Mouse (Mus musculus) embryo, embryonic 10 days (tissue): ENCODE measurements around the gene Smarca4.
"Not testable (repeated sequence)": the region's sequence is repeated elsewhere in the genome, so short reads cannot be mapped to it uniquely, and the experiment has no call there.

Experiments used
- DNase-seq: peaks from one replicate; pipeline ENCODE4 v3.0.0-alpha.2; 2015; ENCODE audit warnings: low spot score

Smarca4 gene

GRCm38 (mm10) chr9:21662034-21662433 is 46.1 kb downstream of the Smarca4 start:
- DNase-seq = no peak

- no peak for DNase-seq
These were observed 53.0 kb downstream of the Smarca4 start for GRCm38 (mm10) chr9:21668946-21669345.

GRCm38 (mm10) chr9:21670354-21670753 is 54.4 kb downstream of the Smarca4 start:
- DNase-seq = no peak

- no peak for DNase-seq
These were observed 55.8 kb downstream of the Smarca4 start for GRCm38 (mm10) chr9:21671753-21672152.

DNA sequence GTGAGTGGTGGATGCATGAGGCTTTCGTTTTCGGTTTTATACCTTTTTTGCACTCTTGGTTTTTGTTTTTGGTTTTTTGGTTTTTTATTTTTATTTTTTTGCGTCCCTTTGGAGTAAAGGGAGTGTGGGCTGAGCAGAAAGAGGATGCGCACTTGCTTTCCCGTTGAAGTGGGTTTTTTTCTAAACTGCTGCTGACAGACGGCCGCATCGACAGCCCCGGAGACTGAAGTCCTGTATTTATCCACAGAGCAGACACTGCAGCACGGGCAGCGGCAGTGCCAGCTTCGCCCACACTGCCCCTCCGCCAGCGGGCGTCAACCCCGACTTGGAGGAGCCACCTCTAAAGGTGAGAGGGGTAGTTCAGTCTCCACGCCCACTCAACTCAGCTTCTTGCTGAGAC is 61.7 kb downstream of the Smarca4 start:
- DNase-seq = no peak

DNA sequence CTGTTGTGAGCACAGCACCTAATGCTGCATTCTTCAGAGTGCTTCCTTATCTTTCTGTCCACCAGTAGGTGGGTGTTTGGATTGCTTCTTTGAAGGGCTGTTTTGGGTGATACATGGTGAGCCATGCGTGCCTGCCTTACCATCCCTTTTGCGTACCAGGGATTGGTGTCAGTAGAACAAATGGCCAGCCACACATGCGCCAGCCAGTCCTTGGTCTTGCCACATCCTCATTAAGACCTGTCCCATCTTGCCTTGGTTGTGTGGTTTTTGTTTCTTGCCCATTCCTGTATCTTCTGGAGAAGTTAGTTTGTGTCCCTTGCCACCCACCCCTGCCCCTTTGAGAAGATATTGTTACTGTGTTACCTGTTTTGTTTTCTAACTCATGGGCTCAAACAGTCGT is 64.5 kb downstream of the Smarca4 start:
- no peak for DNase-seq

DNA sequence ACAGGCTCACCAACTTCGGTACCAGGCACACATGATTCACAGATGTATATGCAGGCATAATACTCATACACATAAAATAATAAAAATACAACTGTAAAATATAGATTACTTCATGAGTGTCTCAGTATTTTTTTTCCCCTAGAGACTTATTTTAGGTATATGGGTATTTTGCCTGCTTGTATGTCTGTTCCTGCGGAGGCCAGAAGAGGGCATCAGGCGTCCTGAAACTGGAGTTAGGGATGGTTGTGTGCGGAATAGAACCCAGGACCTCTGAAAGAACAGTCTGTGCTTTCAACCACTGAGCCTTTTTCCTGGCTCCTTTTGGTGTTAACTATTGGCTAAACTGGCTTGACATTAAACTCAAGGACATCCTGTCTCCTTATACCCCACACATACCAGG is 66.9 kb downstream of the Smarca4 start:
- no peak for DNase-seq

- no peak for DNase-seq
These were observed 67.9 kb downstream of the Smarca4 start for GRCm38 (mm10) chr9:21683897-21684296.

DNA sequence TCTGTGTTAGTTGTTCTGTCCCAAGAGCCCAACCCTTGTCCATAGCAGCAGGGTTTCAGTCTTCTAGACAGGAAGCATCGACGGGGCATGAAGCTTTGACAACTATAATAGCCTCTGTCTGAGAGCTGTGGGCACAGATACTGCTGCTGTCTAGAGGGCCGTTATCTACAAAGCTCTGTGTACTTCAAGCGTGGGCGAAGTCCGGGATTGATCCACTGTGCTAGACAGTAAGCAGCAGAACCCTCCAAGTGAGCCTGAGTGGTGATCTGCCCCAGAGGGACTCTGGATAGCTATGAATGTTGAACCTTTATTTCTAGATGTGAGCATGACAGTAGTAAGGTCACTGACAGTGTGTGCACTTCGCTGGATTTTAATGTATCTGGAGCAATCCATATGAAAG is 72.6 kb downstream of the Smarca4 start:
- DNase-seq = no peak

DNA sequence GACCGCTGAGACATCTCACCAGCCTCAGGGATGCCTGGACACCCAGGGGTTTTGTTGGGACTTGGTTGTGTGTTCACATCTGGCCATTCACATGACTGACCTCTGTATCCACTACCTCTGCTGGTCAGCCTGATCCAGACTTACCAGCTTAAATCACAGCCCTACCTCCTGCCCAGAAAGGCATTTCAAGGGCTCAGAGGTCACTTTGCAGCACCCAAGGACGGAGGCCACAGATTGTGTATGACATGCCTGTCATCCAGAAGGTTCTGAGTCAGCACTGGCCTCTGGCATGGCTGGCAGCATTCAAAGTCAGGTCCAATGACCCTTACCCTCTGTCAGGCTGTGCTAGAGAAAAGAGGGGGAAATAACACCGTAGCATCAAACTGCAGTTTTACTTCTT is 74.1 kb downstream of the Smarca4 start:
- DNase-seq = no peak

- DNase-seq = peak; percentile 78
These were observed 75.9 kb downstream of the Smarca4 start for GRCm38 (mm10) chr9:21691862-21692261.

- DNase-seq = no peak
These were observed 76.5 kb downstream of the Smarca4 start for GRCm38 (mm10) chr9:21692491-21692890.

DNA sequence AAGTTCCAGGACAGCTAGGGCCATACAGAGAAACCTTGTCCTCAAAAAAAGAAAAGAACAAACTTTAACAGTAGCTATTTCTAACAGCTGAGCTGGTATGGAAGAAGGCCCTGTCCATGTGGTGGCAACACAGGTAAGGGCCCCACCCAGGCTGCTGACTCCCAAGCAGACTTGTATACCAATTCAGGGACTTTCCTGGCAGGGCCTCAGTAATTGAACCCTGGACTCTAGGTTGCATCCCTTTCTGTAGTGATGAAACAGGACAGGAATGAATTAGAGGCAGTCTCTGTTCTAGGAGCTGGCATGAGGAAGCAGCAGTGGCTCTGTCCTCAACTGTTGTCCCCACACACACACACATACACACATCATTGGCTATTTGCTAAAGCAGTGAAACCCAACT is 78.1 kb downstream of the Smarca4 start:
- no peak for DNase-seq

DNA sequence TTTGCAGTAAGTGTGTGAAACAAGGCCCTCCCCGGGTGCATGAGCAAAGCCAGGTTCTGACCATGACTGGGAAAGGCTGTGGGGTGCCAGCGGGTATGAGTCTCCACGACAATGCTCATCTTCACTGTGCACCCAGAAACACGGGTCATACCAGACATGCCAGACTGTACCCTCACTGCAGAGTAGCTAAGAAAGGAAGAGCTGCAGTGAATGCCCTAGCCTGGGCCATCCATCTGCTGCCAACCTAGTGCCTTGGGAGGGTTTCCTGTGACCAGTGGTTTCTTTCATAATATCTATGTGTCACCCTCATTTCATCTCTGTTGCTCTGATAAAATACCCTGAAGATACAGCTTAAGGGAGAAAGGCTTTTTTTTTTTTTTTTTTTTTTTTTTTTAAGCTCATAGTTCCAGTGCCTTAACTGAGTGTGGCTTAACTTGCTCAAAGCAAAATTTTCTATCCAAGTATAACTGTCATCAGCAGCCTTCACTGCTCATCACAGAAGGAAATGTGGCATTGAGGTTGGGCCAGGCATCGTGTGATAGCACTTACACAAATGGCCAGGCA is 79.3 kb downstream of the Smarca4 start:
- DNase-seq = no peak

DNA sequence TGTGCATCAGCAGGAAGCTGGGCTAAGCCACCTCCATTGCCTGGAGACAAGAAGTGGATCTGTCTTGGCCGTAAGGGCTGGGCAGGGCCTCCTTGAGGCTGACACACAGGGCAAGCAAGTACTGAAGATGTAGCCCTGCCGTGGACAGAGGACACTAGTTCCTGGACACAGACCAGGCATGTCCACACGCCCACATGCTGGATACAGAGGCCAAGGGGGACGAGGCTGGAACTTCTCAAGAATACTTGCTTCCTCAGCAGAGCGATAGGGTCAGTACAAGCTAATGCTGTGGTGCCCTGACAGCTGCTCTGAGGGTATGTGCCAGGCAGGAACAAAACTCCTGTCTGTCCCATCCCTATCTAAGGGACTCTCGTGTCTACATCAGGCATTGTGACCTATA is 81.2 kb downstream of the Smarca4 start:
- DNase-seq = no peak

GRCm38 (mm10) chr9:21699280-21699679 is 83.3 kb downstream of the Smarca4 start:
- DNase-seq = not testable (repeated sequence)

- DNase-seq = no peak
These were observed 85.1 kb downstream of the Smarca4 start for GRCm38 (mm10) chr9:21701091-21701490.

DNA sequence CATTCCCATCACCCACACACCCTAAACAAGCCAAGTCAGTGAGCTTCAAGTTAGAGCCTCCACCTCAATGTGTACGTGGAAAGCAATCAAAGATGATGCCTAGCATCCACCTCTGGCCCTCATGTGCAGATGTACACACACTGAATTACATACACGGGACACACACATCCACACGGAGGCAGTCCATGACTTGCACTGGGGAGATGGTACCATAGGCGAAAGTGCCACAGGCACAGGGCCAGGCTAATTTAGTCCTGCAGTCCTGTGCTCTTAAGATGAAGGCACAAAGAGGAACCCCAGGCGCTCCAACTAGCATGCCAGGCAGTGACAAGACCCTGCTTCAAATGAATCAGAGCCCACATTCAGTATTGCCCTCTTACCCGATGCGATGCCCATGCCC is 87.5 kb downstream of the Smarca4 start:
- no peak for DNase-seq

GRCm38 (mm10) chr9:21706085-21706484 is 90.1 kb downstream of the Smarca4 start:
- no peak for DNase-seq

GRCm38 (mm10) chr9:21706586-21707265 is 90.8 kb downstream of the Smarca4 start:
- DNase-seq = no peak

GRCm38 (mm10) chr9:21709340-21709739 is 93.4 kb downstream of the Smarca4 start:
- no peak for DNase-seq

DNA sequence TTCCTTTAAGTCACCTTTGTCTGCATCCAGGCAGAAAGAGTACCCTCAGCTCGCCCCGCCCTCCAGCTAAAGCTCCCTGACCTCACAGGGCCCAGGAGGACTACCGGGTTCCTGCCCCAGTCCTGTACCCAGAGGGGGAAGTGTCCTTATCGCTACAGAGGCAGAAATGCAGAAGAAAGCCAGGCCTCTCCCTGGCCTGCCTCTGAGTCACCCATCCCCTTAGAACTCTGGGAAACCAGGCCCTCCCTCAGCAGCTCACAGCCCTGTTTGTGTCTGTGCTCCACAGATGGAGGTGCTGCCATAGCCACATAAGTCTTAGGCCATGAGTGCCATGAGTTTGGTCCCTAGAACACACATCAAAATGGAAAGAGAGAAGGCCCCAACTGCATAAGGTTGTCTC is 99.3 kb downstream of the Smarca4 start:
- DNase-seq = no peak

DNA sequence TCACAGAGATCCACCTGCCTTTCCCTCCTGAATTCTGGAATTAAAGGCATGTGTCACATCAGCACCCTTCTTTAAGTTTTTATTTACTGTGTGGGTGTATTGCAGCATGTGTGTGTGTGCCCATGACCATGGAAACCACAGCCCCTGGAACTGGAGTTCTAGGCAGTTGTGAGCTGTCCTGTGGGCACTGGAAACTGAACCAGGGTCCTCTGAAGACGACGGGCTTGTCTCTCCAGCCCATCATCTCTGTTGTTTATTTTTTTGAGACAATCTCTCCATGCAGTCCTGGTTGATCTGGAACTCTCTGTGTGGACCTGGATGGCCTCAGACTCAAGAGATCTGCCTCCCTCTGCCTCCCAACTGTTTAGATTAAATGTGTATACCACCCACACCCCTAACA is 101.0 kb downstream of the Smarca4 start:
- DNase-seq = no peak

GRCm38 (mm10) chr9:21721036-21721435 is 105.1 kb downstream of the Smarca4 start:
- DNase-seq = no peak
